Mouse (Mus musculus) megakaryocyte, embryonic 14.5 days (primary cell): ENCODE measurements around the gene Hoxb3.

ENCODE experiments used
- FLI1 ChIP-seq: IDR thresholded peaks from 2 replicates; pipeline ENCODE4 v1.6.1; 2012; ENCODE audit warnings: low read length, inconsistent platforms, mixed read lengths
- GATA1 ChIP-seq: IDR thresholded peaks from 3 replicates; pipeline ENCODE4 v1.6.1; 2012; ENCODE audit warnings: mixed read lengths, low read length, inconsistent platforms, borderline replicate concordance

- TF ChIP-seq GATA1 (no peak), FLI1 (no peak)
Measured at GRCm38 (mm10) chr11:96342576-96342930, 19.4 kb downstream of the Hoxb3 start.
